Mouse (Mus musculus) testis, postnatal 10 days (tissue): ENCODE measurements around the gene Klhl2.

Experiments used
- DNase-seq: peaks from one replicate; pipeline ENCODE4 v3.0.0; 2021; ENCODE audit warnings: low spot score

The Klhl2 gene

GRCm38 (mm10) chr8:64849897-64850541 lies at the start of gene Klhl2:
TSS of gene Klhl2 (minus strand) at chr8:64850017.
- peak; percentile 85 for DNase-seq

GRCm38 (mm10) chr8:64898710-64899109 lies 48.9 kb upstream of the Klhl2 start:
- no peak for DNase-seq

- DNase-seq = no peak
Observed at GRCm38 (mm10) chr8:64896731-64897130, 46.9 kb upstream of the Klhl2 start.

GRCm38 (mm10) chr8:64880619-64881200 lies 30.9 kb upstream of the Klhl2 start:
- DNase-seq = no peak

GRCm38 (mm10) chr8:64877630-64878312 lies 28.0 kb upstream of the Klhl2 start:
- DNase-seq = peak; percentile 46

- no peak for DNase-seq
Observed at GRCm38 (mm10) chr8:64871469-64872165, 21.8 kb upstream of the Klhl2 start.

GRCm38 (mm10) chr8:64870218-64870617 lies 20.4 kb upstream of the Klhl2 start:
- no peak for DNase-seq

GRCm38 (mm10) chr8:64849091-64849896 lies 523 bp downstream of the Klhl2 start:
- DNase-seq = peak; percentile 74

- no peak for DNase-seq
Observed at GRCm38 (mm10) chr8:64848245-64848785, 1.5 kb downstream of the Klhl2 start.

- DNase-seq = no peak
Observed at GRCm38 (mm10) chr8:64847650-64848049, 2.2 kb downstream of the Klhl2 start.

- no peak for DNase-seq
Observed at GRCm38 (mm10) chr8:64847241-64847640, 2.6 kb downstream of the Klhl2 start.

GRCm38 (mm10) chr8:64845314-64845713 lies 4.5 kb downstream of the Klhl2 start:
- no peak for DNase-seq

- no peak for DNase-seq
Observed at GRCm38 (mm10) chr8:64844043-64844481, 5.8 kb downstream of the Klhl2 start.

GRCm38 (mm10) chr8:64843168-64843567 lies 6.6 kb downstream of the Klhl2 start:
- no peak for DNase-seq

GRCm38 (mm10) chr8:64841747-64842406 lies 7.9 kb downstream of the Klhl2 start:
- no peak for DNase-seq

GRCm38 (mm10) chr8:64839628-64840027 lies 10.2 kb downstream of the Klhl2 start:
- no peak for DNase-seq

GRCm38 (mm10) chr8:64835475-64836122 lies 14.2 kb downstream of the Klhl2 start:
- no peak for DNase-seq

- no peak for DNase-seq
Observed at GRCm38 (mm10) chr8:64834071-64834877, 15.5 kb downstream of the Klhl2 start.

GRCm38 (mm10) chr8:64832581-64833135 lies 17.2 kb downstream of the Klhl2 start:
- DNase-seq = no peak
